Mouse (Mus musculus): Measurements from ENCODE around the gene Acbd3. TPM values are rescaled to one million over a fixed set of nuclear protein-coding genes. Genes with fewer than 3 reads are reported as not detected.

The Acbd3 gene
- polyA plus RNA-seq (2014; fragmentation: Illumina TruSeq; extraction: RNeasy Lipid Tissue Mini Kit (QIAGEN cat#74804); ENCODE audit: insufficient read depth, low read depth, low replicate concordance) = 15.9 TPM

GRCm38 (mm10) chr1:180725704-180726179, at the start of gene Acbd3:
Gene Acbd3 (plus strand): TSS chr1:180726043.

GRCm38 (mm10) chr1:180696626-180697352, 29.1 kb upstream of the Acbd3 start, which contains the start of gene Mixl1:
Gene Mixl1 (minus strand): TSS chr1:180697034.

Other genes with a start within 250 kb of the Acbd3 start
- gene Stum, start 242.5 kb upstream of the Acbd3 start, polyA plus RNA-seq (2014; fragmentation: Illumina TruSeq; extraction: RNeasy Lipid Tissue Mini Kit (QIAGEN cat#74804); ENCODE audit: insufficient read depth, low read depth, low replicate concordance) = 0.75 TPM
- 14.9 TPM for gene Parp1, start 157.1 kb upstream of the Acbd3 start, polyA plus RNA-seq (2014; fragmentation: Illumina TruSeq; extraction: RNeasy Lipid Tissue Mini Kit (QIAGEN cat#74804); ENCODE audit: insufficient read depth, low read depth, low replicate concordance)
- 1.6 TPM for gene Lin9, start 84.9 kb upstream of the Acbd3 start, polyA plus RNA-seq (2014; fragmentation: Illumina TruSeq; extraction: RNeasy Lipid Tissue Mini Kit (QIAGEN cat#74804); ENCODE audit: insufficient read depth, low read depth, low replicate concordance)
- not detected for gene Mixl1, start 29.0 kb upstream of the Acbd3 start, polyA plus RNA-seq (2014; fragmentation: Illumina TruSeq; extraction: RNeasy Lipid Tissue Mini Kit (QIAGEN cat#74804); ENCODE audit: insufficient read depth, low read depth, low replicate concordance)
- 964 TPM for gene H3f3a, start 87.9 kb downstream of the Acbd3 start, polyA plus RNA-seq (2014; fragmentation: Illumina TruSeq; extraction: RNeasy Lipid Tissue Mini Kit (QIAGEN cat#74804); ENCODE audit: insufficient read depth, low read depth, low replicate concordance)
- gene Sde2, start 125.1 kb downstream of the Acbd3 start, polyA plus RNA-seq (2014; fragmentation: Illumina TruSeq; extraction: RNeasy Lipid Tissue Mini Kit (QIAGEN cat#74804); ENCODE audit: insufficient read depth, low read depth, low replicate concordance) = 8.4 TPM
- gene Lefty2, start 167.1 kb downstream of the Acbd3 start, polyA plus RNA-seq (2014; fragmentation: Illumina TruSeq; extraction: RNeasy Lipid Tissue Mini Kit (QIAGEN cat#74804); ENCODE audit: insufficient read depth, low read depth, low replicate concordance) = not detected
- gene Pycr2, start 178.2 kb downstream of the Acbd3 start, polyA plus RNA-seq (2014; fragmentation: Illumina TruSeq; extraction: RNeasy Lipid Tissue Mini Kit (QIAGEN cat#74804); ENCODE audit: insufficient read depth, low read depth, low replicate concordance) = 38.1 TPM
- gene Lefty1, start 209.0 kb downstream of the Acbd3 start, polyA plus RNA-seq (2014; fragmentation: Illumina TruSeq; extraction: RNeasy Lipid Tissue Mini Kit (QIAGEN cat#74804); ENCODE audit: insufficient read depth, low read depth, low replicate concordance) = 4.6 TPM
- 24.2 TPM for gene Tmem63a, start 216.3 kb downstream of the Acbd3 start, polyA plus RNA-seq (2014; fragmentation: Illumina TruSeq; extraction: RNeasy Lipid Tissue Mini Kit (QIAGEN cat#74804); ENCODE audit: insufficient read depth, low read depth, low replicate concordance)

All from lung, adult 10 weeks (tissue).